Mouse (Mus musculus): ENCODE measurements around the gene Amotl2.
"Not testable (repeated sequence)": the region's sequence is repeated elsewhere in the genome, so short reads cannot be mapped to it uniquely, and the experiment has no call there.

Amotl2 gene

GRCm38 (mm10) chr9:102733999-102734738 lies 17.7 kb downstream of the Amotl2 start:
- no peak for DNase-seq (ENCODE audit: low read depth, low spot score)

GRCm38 (mm10) chr9:102734739-102735075 lies 18.2 kb downstream of the Amotl2 start:
- DNase-seq (ENCODE audit: low read depth, low spot score), result no peak

- no peak for DNase-seq (ENCODE audit: low read depth, low spot score)
These were observed 18.8 kb downstream of the Amotl2 start for GRCm38 (mm10) chr9:102735231-102735630.

- DNase-seq (ENCODE audit: low read depth, low spot score), result no peak
These were observed 19.5 kb downstream of the Amotl2 start for GRCm38 (mm10) chr9:102735996-102736395.

GRCm38 (mm10) chr9:102737405-102737804 lies 20.9 kb downstream of the Amotl2 start:
- DNase-seq (ENCODE audit: low read depth, low spot score), result no peak

GRCm38 (mm10) chr9:102746753-102747152 lies 30.3 kb downstream of the Amotl2 start:
- no peak for DNase-seq (ENCODE audit: low read depth, low spot score)

- no peak for DNase-seq (ENCODE audit: low read depth, low spot score)
These were observed 31.4 kb downstream of the Amotl2 start for GRCm38 (mm10) chr9:102747902-102748301.

- DNase-seq (ENCODE audit: low read depth, low spot score), result no peak
These were observed 32.7 kb downstream of the Amotl2 start for GRCm38 (mm10) chr9:102749216-102749615.

GRCm38 (mm10) chr9:102751632-102752303 lies 35.3 kb downstream of the Amotl2 start:
- no peak for DNase-seq (ENCODE audit: low read depth, low spot score)

GRCm38 (mm10) chr9:102753299-102753698 lies 36.8 kb downstream of the Amotl2 start:
- no peak for DNase-seq (ENCODE audit: low read depth, low spot score)

- no peak for DNase-seq (ENCODE audit: low read depth, low spot score)
These were observed 38.7 kb downstream of the Amotl2 start for GRCm38 (mm10) chr9:102755161-102755560.

- no peak for DNase-seq (ENCODE audit: low read depth, low spot score)
These were observed 39.3 kb downstream of the Amotl2 start for GRCm38 (mm10) chr9:102755591-102756270.

- no peak for DNase-seq (ENCODE audit: low read depth, low spot score)
These were observed 39.9 kb downstream of the Amotl2 start for GRCm38 (mm10) chr9:102756352-102756751.

- DNase-seq (ENCODE audit: low read depth, low spot score), result no peak
These were observed 42.4 kb downstream of the Amotl2 start for GRCm38 (mm10) chr9:102758851-102759250.

GRCm38 (mm10) chr9:102759581-102760001 lies 43.1 kb downstream of the Amotl2 start:
- DNase-seq (ENCODE audit: low read depth, low spot score), result no peak

GRCm38 (mm10) chr9:102761599-102761998 lies 45.1 kb downstream of the Amotl2 start:
- DNase-seq (ENCODE audit: low read depth, low spot score), result no peak

GRCm38 (mm10) chr9:102762836-102763235 lies 46.4 kb downstream of the Amotl2 start:
- no peak for DNase-seq (ENCODE audit: low read depth, low spot score)

GRCm38 (mm10) chr9:102763520-102763919 lies 47.0 kb downstream of the Amotl2 start:
- DNase-seq (ENCODE audit: low read depth, low spot score), result no peak

- not testable (repeated sequence) for DNase-seq (ENCODE audit: low read depth, low spot score)
These were observed 48.1 kb downstream of the Amotl2 start for GRCm38 (mm10) chr9:102764540-102764939.

GRCm38 (mm10) chr9:102766741-102767140 lies 50.3 kb downstream of the Amotl2 start:
- no peak for DNase-seq (ENCODE audit: low read depth, low spot score)

- no peak for DNase-seq (ENCODE audit: low read depth, low spot score)
These were observed 52.8 kb downstream of the Amotl2 start for GRCm38 (mm10) chr9:102769257-102769656.

GRCm38 (mm10) chr9:102770190-102770589 lies 53.7 kb downstream of the Amotl2 start:
- no peak for DNase-seq (ENCODE audit: low read depth, low spot score)
